Mouse (Mus musculus): ENCODE measurements around the gene C87499.

DNA sequence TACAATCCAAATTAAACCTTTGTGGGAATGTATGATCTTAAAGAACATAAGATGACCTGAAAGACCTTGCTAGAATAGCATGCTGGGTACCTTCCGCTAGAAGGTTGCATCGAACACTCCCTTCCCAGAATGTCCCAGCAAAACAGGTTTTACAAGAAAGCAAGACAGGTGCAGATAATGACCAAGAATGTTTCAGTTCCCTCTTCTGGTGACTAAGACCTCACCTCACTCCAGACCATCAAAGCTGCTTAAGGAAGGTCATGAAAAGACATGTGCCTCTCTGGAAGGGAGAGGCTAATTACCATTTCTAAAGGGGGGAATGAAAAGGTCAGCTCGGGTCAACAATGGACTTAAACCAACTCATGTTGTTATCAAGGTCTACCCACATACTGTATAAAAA is 19.4 kb upstream of the C87499 start:
- TF ChIP-seq POLR2A (IDR thresholded peaks at IDR 0.05; ENCODE audit: low read depth, low read length): no peak
- no peak for TF ChIP-seq CTCF (conservative IDR thresholded peaks at IDR 0.05 in 1 of 2, IDR thresholded peaks at IDR 0.05 in 1 of 2; ENCODE audit: low read depth in 2 of 2, low read length in 2 of 2)

Measured in CH12.LX (cell line).